Mouse (Mus musculus): Measurements from ENCODE around the gene Timm13. TPM values are rescaled to one million over a fixed set of nuclear protein-coding genes. Genes with fewer than 3 reads are reported as not detected.

The Timm13 gene
- polyA plus RNA-seq, 1 experiment from 2014 or later, result 355 TPM

GRCm38 (mm10) chr10:80930361-80931152 lies 29.8 kb upstream of the Timm13 start:
- peak overlapping the region; percentile 68 for H3K9ac ChIP-seq (ENCODE audit: low read length)
- H3K27me3 ChIP-seq (ENCODE audit: control insufficient read depth, insufficient read depth, low read length), result peaks cover 37% of the 10 kb centered on the region
- H3K36me3 ChIP-seq (ENCODE audit: control insufficient read depth, insufficient read depth, low read length), result no peaks in the 10 kb centered on the region
- WGBS, result under 1% methylated on average over 44 of the region's 45 CpGs
- H3K4me2 ChIP-seq (ENCODE audit: low read depth, severe bottlenecking), result peak overlapping the region; percentile 81
- peak; percentile 37 for DNase-seq (ENCODE audit: low spot score)
- no peak for ATAC-seq (ENCODE audit: insufficient number of reproducible peaks, low FRiP score, low TSS enrichment, low read depth)
- no peaks in the 10 kb centered on the region for H3K9me3 ChIP-seq (ENCODE audit: control insufficient read depth, low read length)
- no peak overlapping the region for H3K27ac ChIP-seq (replicated peaks; ENCODE audit: low read depth, low read length)
- peaks cover 54% of the 10 kb centered on the region for H3K4me1 ChIP-seq (ENCODE audit: control insufficient read depth, insufficient read depth, low read length)
- peak overlapping the region; percentile 56 for H3K4me3 ChIP-seq (ENCODE audit: low read depth, low read length)

GRCm38 (mm10) chr10:80929299-80930226 lies 28.8 kb upstream of the Timm13 start, which contains the start of gene Gadd45b:
Gadd45b (plus strand) TSS chr10:80930073.
- WGBS, result under 1% methylated on average over 56 of the region's 56 CpGs
- Histone ChIP-seq H3K27ac (replicated peaks; ENCODE audit: low read depth, low read length) (peak within 1 kb of the TSS; percentile 77), H3K4me3 (ENCODE audit: low read depth, low read length) (peak within 1 kb of the TSS; percentile 56), H3K4me2 (ENCODE audit: low read depth, severe bottlenecking) (peak within 1 kb of the TSS; percentile 81), H3K9ac (ENCODE audit: low read length) (peak within 1 kb of the TSS; percentile 68), H3K27me3 (ENCODE audit: control insufficient read depth, insufficient read depth, low read length) (peaks cover 36% of the 10 kb centered on the region), H3K36me3 (ENCODE audit: control insufficient read depth, insufficient read depth, low read length) (no peaks in the 10 kb centered on the region), H3K4me1 (ENCODE audit: control insufficient read depth, insufficient read depth, low read length) (peaks cover 48% of the 10 kb centered on the region), H3K9me3 (ENCODE audit: control insufficient read depth, low read length) (no peaks in the 10 kb centered on the region)
- DNase-seq (ENCODE audit: low spot score), result peak; percentile 99
- ATAC-seq (ENCODE audit: insufficient number of reproducible peaks, low FRiP score, low TSS enrichment, low read depth), result peak; percentile 83

DNA sequence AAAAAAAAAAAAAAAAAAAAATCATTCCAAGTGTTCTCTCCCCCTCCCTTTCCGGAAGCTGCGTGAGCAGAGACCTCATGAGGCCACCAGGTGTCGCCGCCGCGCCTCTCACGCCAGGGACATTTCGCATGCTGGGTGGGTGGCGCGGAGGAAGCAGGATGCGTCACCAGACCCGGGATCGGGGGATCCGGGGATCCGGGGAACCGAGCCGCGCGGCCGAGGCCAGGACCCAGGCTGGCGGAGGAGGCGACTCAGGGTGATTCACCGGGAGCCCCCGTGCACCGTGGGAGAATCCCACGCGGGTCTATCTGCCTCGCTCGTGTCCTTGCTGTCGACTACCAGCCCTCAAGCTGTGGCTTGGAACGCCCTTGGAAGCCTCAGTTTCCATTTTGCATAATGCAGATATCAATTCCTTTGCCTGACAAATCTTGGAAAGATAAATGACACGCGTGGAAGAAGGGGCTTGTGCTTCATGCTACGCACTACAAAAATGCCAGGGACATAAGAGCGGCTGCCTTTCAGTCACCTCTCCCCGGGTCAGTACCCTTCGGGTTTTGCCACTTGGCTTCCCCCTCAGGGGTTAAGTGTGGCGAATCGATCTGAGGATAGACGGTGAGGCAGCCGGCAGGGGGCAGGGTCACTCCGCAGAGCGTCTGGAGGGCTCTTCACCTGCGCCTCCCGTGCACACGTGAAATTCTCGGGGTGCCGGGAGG lies 28.0 kb upstream of the Timm13 start:
- no peaks in the 10 kb centered on the region for H3K9me3 ChIP-seq (ENCODE audit: control insufficient read depth, low read length)
- peaks cover 42% of the 10 kb centered on the region for H3K4me1 ChIP-seq (ENCODE audit: control insufficient read depth, insufficient read depth, low read length)

DNA sequence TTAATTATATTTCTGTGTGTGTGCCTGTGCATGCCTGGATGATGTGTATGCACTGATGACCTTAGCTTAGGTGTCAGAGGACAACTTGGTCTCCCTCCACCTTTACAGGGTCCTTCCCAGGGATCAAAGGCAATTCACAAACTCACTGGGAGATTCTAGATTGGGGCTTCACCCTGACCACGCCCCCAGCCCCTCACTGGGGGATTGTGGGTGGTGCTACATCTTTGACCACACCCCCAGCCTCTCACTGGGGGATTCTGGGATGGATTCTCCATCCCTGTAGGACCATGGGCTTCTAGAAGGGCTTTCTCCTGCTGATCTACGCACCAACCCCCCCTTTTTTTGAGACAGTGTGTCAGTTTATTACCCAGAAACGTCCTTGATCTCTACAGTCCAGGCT lies 24.7 kb upstream of the Timm13 start:
- 49% methylated on average over 3 of the region's 3 CpGs for WGBS
- ATAC-seq (ENCODE audit: insufficient number of reproducible peaks, low FRiP score, low TSS enrichment, low read depth), result no peak
- no peak overlapping the region for H3K4me2 ChIP-seq (ENCODE audit: low read depth, severe bottlenecking)

More for the DNA sequence above, 28.0 kb upstream of the Timm13 start:
- peak; percentile 91 for DNase-seq (ENCODE audit: low spot score)
- H3K4me3 ChIP-seq (ENCODE audit: low read depth, low read length), result peak overlapping the region; percentile 56
- under 1% methylated on average over 48 of the region's 48 CpGs for WGBS
- H3K9ac ChIP-seq (ENCODE audit: low read length), result peak overlapping the region; percentile 45
- H3K27me3 ChIP-seq (ENCODE audit: control insufficient read depth, insufficient read depth, low read length), result peaks cover 28% of the 10 kb centered on the region
- H3K36me3 ChIP-seq (ENCODE audit: control insufficient read depth, insufficient read depth, low read length), result no peaks in the 10 kb centered on the region
- ATAC-seq (ENCODE audit: insufficient number of reproducible peaks, low FRiP score, low TSS enrichment, low read depth), result 0 out of 2 replicates have a peak, but pooled peaks have one; percentile 11
- peak overlapping the region; percentile 81 for H3K4me2 ChIP-seq (ENCODE audit: low read depth, severe bottlenecking)
- H3K27ac ChIP-seq (replicated peaks; ENCODE audit: low read depth, low read length), result no peak overlapping the region

DNA sequence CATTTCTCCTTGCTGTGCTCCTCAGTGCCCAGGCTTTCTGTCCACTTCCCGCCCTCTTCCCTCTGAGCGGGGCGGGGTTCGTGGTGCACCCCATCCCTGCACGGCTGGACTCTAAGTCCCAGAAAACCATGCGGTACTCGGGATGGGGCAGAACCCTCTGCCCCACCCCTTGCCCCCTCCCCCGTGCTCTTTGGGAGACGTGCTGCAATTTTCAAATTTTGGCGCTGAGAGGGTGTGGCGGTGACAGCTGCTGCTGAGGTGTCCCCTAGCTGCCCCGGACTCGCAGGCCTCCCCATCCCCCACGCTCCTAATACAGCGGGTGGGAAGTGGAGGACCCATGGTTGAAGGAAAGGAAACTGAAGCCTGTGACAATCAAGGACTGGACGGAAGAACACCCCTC lies 21.2 kb upstream of the Timm13 start:
- H3K27me3 ChIP-seq (ENCODE audit: control insufficient read depth, insufficient read depth, low read length), result no peaks in the 10 kb centered on the region
- H3K9ac ChIP-seq (ENCODE audit: low read length), result peak overlapping the region; percentile 57
- 0 out of 2 replicates have a peak, but pooled peaks cover 4% of the 10 kb centered on the region for H3K4me1 ChIP-seq (ENCODE audit: control insufficient read depth, insufficient read depth, low read length)
- H3K4me3 ChIP-seq (ENCODE audit: low read depth, low read length), result peak overlapping the region; percentile 22; the same call in 1 of the 2 replicates
- 5% methylated on average over 16 of the region's 16 CpGs for WGBS
- ATAC-seq (ENCODE audit: insufficient number of reproducible peaks, low FRiP score, low TSS enrichment, low read depth), result no peak
- DNase-seq (ENCODE audit: low spot score), result peak; percentile 60
- no peaks in the 10 kb centered on the region for H3K9me3 ChIP-seq (ENCODE audit: control insufficient read depth, low read length)
- H3K27ac ChIP-seq (replicated peaks; ENCODE audit: low read depth, low read length), result no peak overlapping the region
- peak overlapping the region; percentile 39 for H3K4me2 ChIP-seq (ENCODE audit: low read depth, severe bottlenecking)
- H3K36me3 ChIP-seq (ENCODE audit: control insufficient read depth, insufficient read depth, low read length), result no peaks in the 10 kb centered on the region

More for the DNA sequence above, 24.7 kb upstream of the Timm13 start:
- H3K4me1 ChIP-seq (ENCODE audit: control insufficient read depth, insufficient read depth, low read length), result peaks cover 10% of the 10 kb centered on the region; the same call in 1 of the 2 replicates
- no peak for DNase-seq (ENCODE audit: low spot score)
- H3K27ac ChIP-seq (replicated peaks; ENCODE audit: low read depth, low read length), result no peak overlapping the region
- H3K27me3 ChIP-seq (ENCODE audit: control insufficient read depth, insufficient read depth, low read length), result no peaks in the 10 kb centered on the region
- no peaks in the 10 kb centered on the region for H3K9me3 ChIP-seq (ENCODE audit: control insufficient read depth, low read length)
- H3K9ac ChIP-seq (ENCODE audit: low read length), result no peak overlapping the region
- no peaks in the 10 kb centered on the region for H3K36me3 ChIP-seq (ENCODE audit: control insufficient read depth, insufficient read depth, low read length)
- no peak overlapping the region for H3K4me3 ChIP-seq (ENCODE audit: low read depth, low read length)

DNA sequence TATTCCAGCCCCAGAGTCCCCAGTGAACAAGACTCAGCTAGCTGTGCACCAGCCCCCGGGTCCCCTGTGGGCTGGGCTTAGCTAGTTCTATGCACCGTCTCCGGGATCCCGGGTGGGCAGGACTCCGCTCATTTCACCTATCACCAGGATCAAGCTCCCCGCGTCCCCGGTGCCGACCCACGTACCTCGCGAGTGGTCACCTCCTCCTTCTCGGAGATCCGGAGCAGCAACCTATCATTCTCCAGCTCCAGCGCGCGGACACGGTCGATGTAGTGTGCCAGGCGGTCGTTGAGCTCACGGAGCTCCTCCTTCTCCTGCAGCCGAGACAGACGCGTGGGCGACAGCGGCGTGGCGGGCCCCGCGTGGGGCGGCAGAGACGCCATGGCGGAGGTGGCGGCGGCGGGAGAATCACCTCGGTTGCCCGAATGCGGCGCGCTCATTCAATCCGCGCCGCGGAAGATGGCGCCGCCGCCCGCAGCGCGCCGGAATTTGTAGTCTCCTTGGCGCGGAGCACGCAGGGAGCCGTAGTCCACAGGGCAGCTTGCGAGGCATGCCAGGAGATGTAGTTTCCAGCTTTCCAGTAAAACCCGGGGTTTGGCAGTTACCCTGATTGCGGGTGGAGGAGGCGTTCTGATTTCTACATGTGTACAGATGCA lies 17.1 kb upstream of the Timm13 start, which contains the start of gene Lmnb2:
Gene Lmnb2, minus strand, starts transcription at position 467 of the 656 bp plus-strand sequence.
- Histone ChIP-seq H3K4me2 (ENCODE audit: low read depth, severe bottlenecking) (peak within 1 kb of the TSS; percentile 65), H3K4me3 (ENCODE audit: low read depth, low read length) (peak within 1 kb of the TSS; percentile 92), H3K36me3 (ENCODE audit: control insufficient read depth, insufficient read depth, low read length) (peaks cover 3% of the 10 kb centered on the region; the same call in 1 of the 2 replicates), H3K9ac (ENCODE audit: low read length) (peak within 1 kb of the TSS; percentile 78), H3K4me1 (ENCODE audit: control insufficient read depth, insufficient read depth, low read length) (0 out of 2 replicates have a peak, but pooled peaks cover 4% of the 10 kb centered on the region), H3K27ac (replicated peaks; ENCODE audit: low read depth, low read length) (no peak within 1 kb of the TSS), H3K27me3 (ENCODE audit: control insufficient read depth, insufficient read depth, low read length) (no peaks in the 10 kb centered on the region), H3K9me3 (ENCODE audit: control insufficient read depth, low read length) (no peaks in the 10 kb centered on the region)
- peak; percentile 33; the same call in 1 of the 2 replicates for ATAC-seq (ENCODE audit: insufficient number of reproducible peaks, low FRiP score, low TSS enrichment, low read depth)
- WGBS, result under 1% methylated on average over 61 of the region's 61 CpGs
- DNase-seq (ENCODE audit: low spot score), result peak; percentile 83

DNA sequence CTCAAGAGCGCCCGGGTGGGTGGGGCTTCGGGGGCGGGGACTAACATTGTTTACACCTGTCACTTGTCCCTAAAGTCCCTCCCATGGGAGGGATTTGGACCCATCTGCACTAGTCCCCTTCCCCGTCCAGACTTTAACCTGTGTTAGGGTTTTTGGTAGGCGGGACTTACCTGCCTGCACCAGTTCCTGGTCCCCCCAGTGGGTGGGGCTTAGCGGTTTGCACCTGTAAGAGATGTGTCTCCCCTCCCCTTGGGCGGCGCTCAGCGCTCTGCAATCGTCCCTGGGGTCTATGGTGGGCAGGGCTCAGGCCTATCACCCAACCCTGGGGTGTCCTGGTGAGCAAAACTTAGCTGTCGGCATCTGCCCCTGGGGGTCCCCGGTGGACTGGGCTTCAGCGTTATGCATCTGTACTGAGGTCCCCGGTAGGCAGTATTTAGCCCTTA lies 16.6 kb upstream of the Timm13 start:
- Histone ChIP-seq H3K27ac (replicated peaks; ENCODE audit: low read depth, low read length) (no peak overlapping the region), H3K4me3 (ENCODE audit: low read depth, low read length) (peak overlapping the region; percentile 92), H3K9me3 (ENCODE audit: control insufficient read depth, low read length) (no peaks in the 10 kb centered on the region), H3K4me1 (ENCODE audit: control insufficient read depth, insufficient read depth, low read length) (0 out of 2 replicates have a peak, but pooled peaks cover 4% of the 10 kb centered on the region), H3K36me3 (ENCODE audit: control insufficient read depth, insufficient read depth, low read length) (peaks cover 5% of the 10 kb centered on the region; the same call in 1 of the 2 replicates), H3K9ac (ENCODE audit: low read length) (peak overlapping the region; percentile 78), H3K4me2 (ENCODE audit: low read depth, severe bottlenecking) (peak overlapping the region; percentile 65), H3K27me3 (ENCODE audit: control insufficient read depth, insufficient read depth, low read length) (no peaks in the 10 kb centered on the region)
- 1% methylated on average over 15 of the region's 15 CpGs for WGBS
- peak; percentile 43 for DNase-seq (ENCODE audit: low spot score)
- ATAC-seq (ENCODE audit: insufficient number of reproducible peaks, low FRiP score, low TSS enrichment, low read depth), result peak; percentile 22; the same call in 1 of the 2 replicates
